Mouse (Mus musculus) left cerebral cortex, adult 9 months (tissue): ENCODE results near the gene Zfp398.
"Not testable (repeated sequence)": the region's sequence is repeated elsewhere in the genome, so short reads cannot be mapped to it uniquely, and the experiment has no call there.

Experiments used
- DNase-seq, 2 experiments: peaks; one replicate each; pipeline ENCODE4 v3.0.0; 2022; ENCODE audit warnings: low spot score in 2 of 2

Gene Zfp398

DNA sequence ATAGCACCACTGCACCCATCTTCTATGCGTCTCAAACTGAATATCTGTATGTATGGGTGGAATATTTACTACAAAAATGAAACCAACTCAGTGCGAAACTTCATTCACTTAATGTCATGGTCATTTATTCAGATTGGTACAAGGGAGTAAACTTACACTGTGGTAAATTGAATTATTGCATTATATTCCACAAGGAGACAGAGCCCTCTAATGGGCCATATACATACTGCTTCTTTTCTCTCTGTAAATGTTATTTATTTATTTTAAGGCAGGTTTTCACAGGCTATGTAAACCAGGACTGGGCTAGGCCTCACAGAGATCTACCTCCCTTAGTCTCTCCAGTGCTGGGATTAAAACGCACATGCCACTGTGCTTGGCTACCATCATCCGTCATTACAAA, 8.0 kb upstream of the Zfp398 start:
- no peak for DNase-seq

GRCm38 (mm10) chr6:47828950-47829349, 6.5 kb upstream of the Zfp398 start:
- no peak for DNase-seq

DNA sequence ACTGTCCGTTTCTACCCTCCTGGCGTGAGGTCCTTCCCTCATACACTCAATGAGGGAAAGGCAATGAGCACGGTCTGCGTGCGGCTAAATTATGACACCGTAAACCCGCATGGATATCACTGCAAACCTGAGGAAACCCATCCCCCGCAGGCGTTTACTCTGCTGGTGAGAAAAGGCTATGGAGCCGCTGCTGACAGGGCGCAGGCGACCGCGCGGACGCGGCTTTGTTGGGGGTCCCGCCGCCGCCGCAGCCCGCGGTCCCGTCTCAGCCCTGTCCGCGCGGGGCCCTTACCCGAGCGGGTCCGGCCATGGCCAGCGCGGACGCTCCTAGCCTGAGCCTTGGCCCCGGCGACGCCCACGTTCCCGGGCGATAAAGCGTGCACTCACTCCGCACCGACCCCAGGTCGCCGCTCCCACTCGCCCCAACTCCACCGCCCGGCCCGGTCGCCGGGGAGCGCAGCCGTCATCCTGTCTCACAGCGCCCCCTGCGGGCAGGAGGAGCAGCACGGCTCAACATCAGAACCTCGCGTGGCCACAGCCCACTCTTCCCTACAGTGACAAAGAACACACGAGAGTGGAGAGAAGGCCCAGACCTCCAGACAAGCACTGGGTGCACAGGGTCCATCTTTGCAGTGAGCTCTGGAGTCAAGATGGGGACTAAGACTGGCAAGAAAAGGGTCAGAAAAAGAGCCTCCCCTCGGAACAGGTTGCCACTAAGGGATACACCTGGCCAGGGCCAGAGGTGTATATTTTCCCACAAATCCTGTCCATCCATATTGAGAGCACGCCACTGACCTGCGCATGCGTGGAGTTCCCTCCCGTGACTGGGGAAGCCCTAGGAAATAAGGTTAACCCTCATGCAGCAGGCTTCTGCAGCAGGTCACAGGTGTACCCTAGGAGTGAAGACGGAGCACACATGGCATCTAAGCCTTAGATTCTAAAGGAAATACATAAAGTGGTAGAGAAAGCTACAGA, 5.1 kb upstream of the Zfp398 start, which contains the start of gene Zfp786:
Zfp786 (minus strand) TSS at position 764 of the 975 bp plus-strand sequence.
- DNase-seq, result peak; percentile 70 to 90

- DNase-seq, result no peak
These were observed 3.2 kb upstream of the Zfp398 start for GRCm38 (mm10) chr6:47832220-47832619.

GRCm38 (mm10) chr6:47835984-47836521, 592 bp downstream of the Zfp398 start:
- peak in 1 of 2 experiments; percentile 44 for DNase-seq

GRCm38 (mm10) chr6:47837630-47838029, 2.2 kb downstream of the Zfp398 start:
- no peak for DNase-seq

DNA sequence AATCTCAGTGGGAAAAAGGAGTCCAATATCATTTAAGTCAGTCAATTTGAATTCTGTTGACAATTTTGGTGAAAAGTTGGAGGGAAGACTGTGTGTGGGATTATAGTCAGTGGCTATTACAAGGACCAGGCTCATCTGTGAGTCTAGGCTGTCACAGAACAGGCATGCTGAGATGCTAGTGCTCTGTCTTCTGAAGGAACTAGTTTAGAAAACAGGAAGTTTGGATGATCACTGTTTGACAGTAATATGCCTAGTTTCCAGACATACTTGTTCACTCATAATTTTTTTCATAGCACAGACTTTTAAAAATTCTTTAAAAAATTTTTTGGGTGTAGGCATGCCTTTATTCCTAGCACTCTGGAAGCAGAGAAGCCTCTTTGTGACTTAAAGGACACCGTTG, 5.6 kb downstream of the Zfp398 start:
- no peak for DNase-seq

- no peak for DNase-seq
These were observed 6.4 kb downstream of the Zfp398 start for GRCm38 (mm10) chr6:47841831-47842230.

- DNase-seq, result no peak
These were observed 6.9 kb downstream of the Zfp398 start for GRCm38 (mm10) chr6:47842337-47842736.

GRCm38 (mm10) chr6:47845779-47846178, 10.3 kb downstream of the Zfp398 start:
- no peak for DNase-seq

GRCm38 (mm10) chr6:47857241-47857640, 21.8 kb downstream of the Zfp398 start:
- no peak for DNase-seq

DNA sequence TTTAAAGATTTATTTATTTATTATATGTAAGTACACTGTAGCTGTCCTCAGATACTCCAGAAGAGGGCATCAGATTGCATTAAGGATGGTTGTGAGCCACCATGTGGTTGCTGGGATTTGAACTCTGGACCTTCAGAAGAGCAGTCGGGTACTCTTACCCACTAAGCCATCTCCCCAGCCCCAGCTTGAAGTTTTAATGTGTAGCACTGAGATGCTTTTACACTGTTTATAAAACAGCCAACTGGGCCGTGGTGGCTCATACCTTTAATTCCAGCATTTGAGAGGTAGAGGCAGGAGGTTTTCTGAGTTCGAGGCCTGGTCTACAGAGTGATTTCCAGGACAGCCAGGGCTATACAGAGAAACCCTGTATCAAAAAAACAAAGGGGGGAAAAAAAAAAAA, 22.3 kb downstream of the Zfp398 start:
- not testable (repeated sequence) for DNase-seq

DNA sequence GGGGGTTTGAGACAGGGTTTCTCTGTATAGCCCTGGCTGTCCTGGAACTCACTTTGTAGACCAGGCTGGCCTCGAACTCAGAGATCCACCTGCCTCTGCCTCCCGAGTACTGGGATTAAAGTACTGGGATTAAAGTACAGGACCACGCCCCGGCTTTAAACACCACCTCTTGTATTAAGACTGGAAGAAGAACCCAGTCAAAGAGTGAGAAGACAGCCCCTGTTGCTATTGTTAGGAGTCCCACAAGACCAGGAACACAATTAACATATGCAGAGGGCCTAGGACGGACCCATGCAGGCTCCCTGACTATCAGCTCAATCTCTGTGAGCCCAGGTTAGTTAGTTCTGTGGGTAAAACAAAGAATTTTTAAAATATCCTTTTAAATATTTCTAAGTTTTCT, 36.8 kb downstream of the Zfp398 start:
- DNase-seq, result no peak

GRCm38 (mm10) chr6:47877058-47877457, 41.6 kb downstream of the Zfp398 start, which contains the start of gene Zfp282:
Gene Zfp282, plus strand, starts transcription at chr6:47877204.
- DNase-seq, result no peak

DNA sequence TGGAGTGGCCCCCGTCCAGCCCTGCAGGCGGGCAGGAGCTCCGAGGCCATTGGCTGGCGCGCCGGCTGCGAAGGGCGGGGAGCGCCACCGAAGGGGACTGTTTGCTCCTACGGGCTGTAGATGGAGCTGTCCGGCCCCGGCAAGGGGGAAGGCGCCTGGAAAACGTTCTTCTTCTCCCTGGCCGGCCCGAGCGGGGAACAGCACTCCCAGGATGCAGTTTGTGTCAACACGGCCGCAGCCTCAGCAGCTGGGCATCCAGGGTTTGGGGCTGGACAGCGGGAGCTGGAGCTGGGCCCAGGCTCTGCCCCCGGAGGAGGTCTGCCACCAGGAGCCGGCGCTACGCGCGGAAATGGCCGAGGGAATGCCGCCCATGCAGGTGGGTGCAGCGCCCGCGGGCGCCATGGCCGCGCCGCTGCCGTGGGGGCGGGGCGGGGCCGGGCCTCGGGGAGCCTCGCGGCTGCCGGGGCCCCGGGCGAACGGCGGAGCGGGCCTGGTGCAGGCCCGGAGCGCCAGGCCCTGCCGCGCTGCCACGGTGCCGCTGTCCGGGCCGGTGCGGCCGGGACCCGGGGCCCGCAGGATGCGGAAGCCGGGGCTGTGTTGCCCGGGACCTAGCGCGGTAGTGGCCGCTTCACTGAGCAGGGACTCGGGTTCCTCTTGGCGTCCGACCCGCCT, 42.1 kb downstream of the Zfp398 start:
- peak; percentile 76 to 89 for DNase-seq

- DNase-seq, result peak in 1 of 2 experiments; percentile 23
These were observed 42.7 kb downstream of the Zfp398 start for GRCm38 (mm10) chr6:47878133-47878514.

DNA sequence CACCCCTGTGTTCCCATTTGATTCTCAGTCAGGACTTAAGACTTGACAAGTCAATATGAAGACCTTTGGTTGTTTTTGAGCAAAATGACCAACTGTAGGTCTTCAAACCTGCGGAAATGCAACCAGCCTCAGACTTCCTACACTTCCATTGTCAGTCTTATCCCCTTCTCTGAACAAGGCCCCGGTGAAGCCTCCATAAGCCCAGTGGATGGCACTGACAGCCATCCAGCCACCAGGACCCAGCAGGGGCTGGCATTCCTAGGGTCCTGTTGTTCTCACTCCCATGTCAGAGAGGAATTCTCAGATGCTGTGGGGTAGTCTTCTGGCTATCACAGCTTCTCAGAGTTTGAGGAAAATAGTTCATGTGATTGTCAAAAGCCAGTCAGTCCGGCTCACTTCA, 43.1 kb downstream of the Zfp398 start:
- DNase-seq, result no peak

- no peak for DNase-seq
These were observed 43.7 kb downstream of the Zfp398 start for GRCm38 (mm10) chr6:47879049-47879716.

DNA sequence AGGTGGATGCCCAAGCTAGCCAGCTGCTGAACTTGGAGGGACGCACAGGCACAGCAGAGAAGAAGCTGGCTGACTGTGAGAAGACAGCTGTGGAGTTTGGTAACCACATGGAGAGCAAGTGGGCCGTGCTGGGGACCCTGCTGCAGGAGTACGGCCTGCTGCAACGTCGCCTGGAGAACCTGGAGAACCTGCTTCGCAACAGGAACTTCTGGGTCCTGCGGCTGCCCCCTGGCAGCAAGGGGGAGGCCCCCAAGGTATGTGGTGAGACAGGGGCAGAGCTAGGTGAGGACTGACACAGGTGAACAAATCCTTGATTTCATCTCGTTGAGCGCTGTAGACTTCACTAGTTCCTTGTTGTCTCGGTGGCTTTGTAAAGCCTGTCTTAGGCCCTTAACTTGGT, 44.7 kb downstream of the Zfp398 start:
- DNase-seq, result no peak

DNA sequence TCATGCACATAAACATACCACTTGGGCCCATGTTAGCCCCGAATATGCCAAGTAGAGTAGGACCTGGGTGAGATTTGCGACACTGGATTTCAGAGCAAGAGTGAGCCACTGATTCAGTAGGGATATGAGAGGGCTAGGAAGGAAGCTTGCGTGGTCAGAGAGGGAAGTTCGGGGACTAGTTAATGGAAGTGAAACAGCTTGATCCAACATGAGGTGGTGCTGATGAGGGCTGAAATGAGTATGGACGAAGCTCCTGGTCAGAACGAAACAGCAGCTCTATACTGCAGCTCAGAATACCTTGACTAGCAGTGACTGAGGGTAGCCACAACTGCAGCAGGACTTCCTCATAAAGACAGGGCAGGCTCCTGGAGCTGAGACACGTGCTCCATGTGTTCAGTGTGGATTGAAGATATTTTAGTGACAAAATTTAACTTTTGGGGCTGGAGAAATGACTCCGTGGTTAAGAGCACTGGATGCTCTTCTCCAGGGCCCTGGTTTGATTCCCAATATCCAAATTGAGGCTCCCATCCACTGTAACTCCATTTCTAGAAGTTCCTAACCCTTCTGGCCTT, 53.4 kb downstream of the Zfp398 start:
- DNase-seq, result no peak

- DNase-seq, result no peak
These were observed 64.0 kb downstream of the Zfp398 start for GRCm38 (mm10) chr6:47899416-47899815.

DNA sequence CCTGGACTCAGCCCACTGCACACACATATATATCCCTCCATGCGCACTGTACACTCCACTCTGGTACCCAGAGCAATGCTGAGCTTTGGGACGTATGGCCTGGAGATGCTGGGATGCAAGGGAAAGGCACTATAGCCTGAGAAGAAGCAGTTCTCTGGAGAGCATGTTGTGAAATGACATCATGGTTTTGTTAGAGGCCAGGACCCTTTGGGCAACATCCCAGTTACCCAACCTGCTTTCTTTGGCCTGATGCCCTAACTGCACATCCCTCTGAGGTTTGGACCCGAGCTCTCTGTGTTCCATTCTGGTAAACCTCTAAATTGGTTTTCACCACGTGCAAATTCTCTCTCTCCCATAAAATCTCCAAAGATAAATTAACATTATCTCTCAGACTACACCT, 68.1 kb downstream of the Zfp398 start:
- no peak for DNase-seq
